Mouse (Mus musculus): ENCODE measurements around the gene St5. TPM values are rescaled to one million over a fixed set of nuclear protein-coding genes. Genes with fewer than 3 reads are reported as not detected.

St5 gene
- total RNA-seq, 2 experiments from 2014 or later = 2.0 to 4.0 TPM

GRCm38 (mm10) chr7:109702721-109703120 is 684 bp downstream of the St5 start:
- ATAC-seq (replicated peaks; ENCODE audit: poor library complexity) = no peak

- no peak for ATAC-seq (replicated peaks; ENCODE audit: poor library complexity)
These were observed 3.2 kb downstream of the St5 start for GRCm38 (mm10) chr7:109700213-109700612.

DNA sequence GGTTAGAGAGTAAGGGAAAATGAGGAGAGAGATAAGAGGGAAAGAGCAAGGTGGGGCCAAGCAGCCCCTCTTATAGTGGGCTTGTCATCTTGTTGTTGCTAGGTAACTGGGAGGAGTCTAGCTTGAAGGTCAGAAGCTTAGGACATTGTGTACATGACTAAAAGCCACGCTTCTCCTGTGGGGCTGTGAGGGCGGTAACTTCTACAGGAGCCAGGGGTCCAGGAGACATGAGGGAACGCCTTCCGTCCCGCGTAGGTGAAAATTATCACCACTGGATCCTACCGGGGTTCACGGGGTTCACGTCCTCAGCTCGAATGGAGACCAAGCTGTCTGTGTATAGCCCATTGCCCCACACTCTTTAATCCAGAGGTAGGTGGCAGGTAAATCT is 8.1 kb downstream of the St5 start:
- no peak for ATAC-seq (replicated peaks; ENCODE audit: poor library complexity)

GRCm38 (mm10) chr7:109694576-109695338 is 8.6 kb downstream of the St5 start:
- no peak for ATAC-seq (replicated peaks; ENCODE audit: poor library complexity)

DNA sequence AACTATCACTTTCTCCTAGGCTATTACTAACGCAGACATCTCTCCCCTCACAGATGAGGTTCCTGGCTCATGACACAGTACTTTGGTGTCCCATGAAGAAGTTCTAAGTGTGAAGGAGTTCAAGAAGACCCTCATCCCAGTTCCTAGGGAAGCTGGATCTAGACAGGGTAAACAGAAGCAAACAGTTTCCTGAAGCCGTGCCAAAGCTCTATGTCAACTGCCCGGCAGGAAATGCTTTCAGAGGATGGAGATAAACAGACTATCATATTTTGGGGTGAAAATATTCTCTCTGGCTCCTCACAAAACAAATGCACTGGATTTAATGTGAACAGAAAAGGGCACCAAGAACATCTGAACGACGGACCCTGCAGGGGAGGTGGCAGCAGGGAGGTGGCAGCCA is 12.4 kb downstream of the St5 start:
- no peak for ATAC-seq (replicated peaks; ENCODE audit: poor library complexity)

- 0 out of 2 replicates have a peak, but pooled peaks have one; percentile 29 for ATAC-seq (replicated peaks; ENCODE audit: poor library complexity)
These were observed 13.3 kb downstream of the St5 start for GRCm38 (mm10) chr7:109690101-109690500.

DNA sequence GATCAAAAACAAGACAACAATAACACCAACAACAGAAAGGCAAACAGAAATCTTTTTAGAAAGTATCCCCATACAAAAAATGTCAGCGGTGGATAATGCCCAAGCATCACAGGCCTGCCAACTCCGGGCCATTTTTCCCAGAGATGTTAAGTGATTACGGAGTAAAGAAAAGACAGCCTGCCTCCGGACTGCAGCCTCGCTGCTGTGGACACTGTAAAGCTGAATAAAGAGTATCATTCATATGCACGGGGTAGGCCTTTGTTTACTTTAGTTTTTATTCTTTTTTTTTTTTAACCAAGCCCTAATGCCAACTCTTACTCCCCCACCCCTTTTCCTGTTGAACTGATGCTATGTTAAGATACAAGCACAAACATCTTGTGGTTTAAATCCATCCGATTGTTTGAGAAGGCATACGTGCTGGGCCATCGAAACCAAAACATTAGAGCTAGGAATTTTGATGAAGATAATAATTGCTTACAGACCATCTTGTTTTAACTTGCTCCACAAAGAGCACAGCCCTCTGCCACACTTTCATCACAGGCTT is 16.7 kb downstream of the St5 start:
- ATAC-seq (replicated peaks; ENCODE audit: poor library complexity) = no peak

GRCm38 (mm10) chr7:109680879-109681278 is 22.5 kb downstream of the St5 start:
- ATAC-seq (replicated peaks; ENCODE audit: poor library complexity) = no peak

GRCm38 (mm10) chr7:109680284-109680683 is 23.1 kb downstream of the St5 start:
- no peak for ATAC-seq (replicated peaks; ENCODE audit: poor library complexity)

DNA sequence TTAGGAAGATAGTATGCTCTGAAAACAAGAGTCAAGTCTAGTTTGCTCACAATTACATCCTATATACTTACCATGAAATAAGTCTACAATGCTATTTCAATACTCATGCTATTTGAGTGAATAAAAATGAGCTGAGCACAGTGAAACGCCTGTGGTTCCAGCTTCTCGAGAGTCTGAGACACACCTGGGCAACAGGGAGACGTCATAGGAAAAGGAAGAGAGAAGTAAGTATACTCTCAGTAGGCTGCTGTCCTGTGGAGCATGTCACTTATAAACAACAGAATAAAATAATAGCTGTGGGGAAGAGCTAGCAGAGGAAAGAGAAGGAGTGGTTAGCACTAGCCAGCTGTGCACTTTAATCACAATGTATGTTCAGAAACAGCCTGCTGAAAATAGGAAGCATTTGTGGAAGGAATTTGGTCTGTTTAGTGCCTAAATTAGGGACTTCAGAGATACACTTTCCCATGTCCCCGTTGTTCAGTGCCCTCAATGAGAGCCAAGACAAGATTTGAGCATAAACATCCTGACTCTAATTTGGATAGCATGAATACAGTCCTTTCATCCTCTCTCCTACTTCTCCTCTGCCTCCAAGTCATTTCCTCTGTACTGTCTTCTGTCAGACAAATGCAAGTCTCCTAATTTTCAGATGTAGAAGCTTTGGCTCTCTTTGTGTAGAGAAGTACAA is 28.3 kb downstream of the St5 start:
- no peak for ATAC-seq (replicated peaks; ENCODE audit: poor library complexity)

- peak; percentile 70 for ATAC-seq (replicated peaks; ENCODE audit: poor library complexity)
These were observed 31.6 kb downstream of the St5 start for GRCm38 (mm10) chr7:109671581-109672471.

GRCm38 (mm10) chr7:109669426-109670170 is 33.8 kb downstream of the St5 start:
- no peak for ATAC-seq (replicated peaks; ENCODE audit: poor library complexity)

DNA sequence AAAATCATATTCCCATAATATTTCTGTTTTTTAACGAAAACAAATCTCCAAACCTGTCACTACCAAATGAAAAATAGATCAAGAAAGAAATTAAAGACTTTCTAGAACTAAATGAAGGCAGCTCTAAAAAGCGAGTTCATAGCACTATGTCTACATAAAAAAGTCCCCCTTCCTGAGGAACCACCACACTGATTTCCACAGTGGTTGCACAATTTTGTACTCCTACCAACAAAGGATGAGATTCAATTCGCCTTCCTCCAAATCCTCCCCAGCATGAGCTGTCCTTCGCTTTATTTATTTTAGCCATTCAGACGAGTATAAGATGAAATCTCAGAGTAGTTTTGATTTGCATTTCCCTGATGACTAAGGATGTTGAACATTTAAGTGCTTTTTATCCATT is 36.7 kb downstream of the St5 start:
- ATAC-seq (replicated peaks; ENCODE audit: poor library complexity) = no peak

- no peak for ATAC-seq (replicated peaks; ENCODE audit: poor library complexity)
These were observed 40.8 kb downstream of the St5 start for GRCm38 (mm10) chr7:109662626-109663025.

GRCm38 (mm10) chr7:109659278-109659677 is 44.1 kb downstream of the St5 start:
- ATAC-seq (replicated peaks; ENCODE audit: poor library complexity) = no peak

DNA sequence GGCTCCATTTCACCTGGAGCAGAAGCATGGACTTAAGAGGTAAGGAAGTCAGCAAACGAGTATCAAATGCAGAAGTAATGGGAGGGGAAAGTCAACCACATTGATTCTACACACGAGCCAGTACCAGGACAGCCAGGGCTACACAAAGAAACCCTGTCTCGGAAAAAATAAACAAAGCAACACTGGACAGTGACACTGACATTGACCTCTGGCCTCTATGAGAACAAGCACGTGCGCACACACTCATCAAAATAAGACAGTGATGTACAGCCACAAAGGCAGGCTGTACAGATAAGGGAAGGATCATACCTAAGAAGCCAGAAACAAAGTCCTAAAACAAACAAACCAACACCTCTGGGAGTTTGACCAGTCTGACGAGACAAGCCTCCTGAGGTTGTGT is 45.5 kb downstream of the St5 start:
- ATAC-seq (replicated peaks; ENCODE audit: poor library complexity) = no peak

- ATAC-seq (replicated peaks; ENCODE audit: poor library complexity) = no peak
These were observed 48.5 kb downstream of the St5 start for GRCm38 (mm10) chr7:109654871-109655270.

DNA sequence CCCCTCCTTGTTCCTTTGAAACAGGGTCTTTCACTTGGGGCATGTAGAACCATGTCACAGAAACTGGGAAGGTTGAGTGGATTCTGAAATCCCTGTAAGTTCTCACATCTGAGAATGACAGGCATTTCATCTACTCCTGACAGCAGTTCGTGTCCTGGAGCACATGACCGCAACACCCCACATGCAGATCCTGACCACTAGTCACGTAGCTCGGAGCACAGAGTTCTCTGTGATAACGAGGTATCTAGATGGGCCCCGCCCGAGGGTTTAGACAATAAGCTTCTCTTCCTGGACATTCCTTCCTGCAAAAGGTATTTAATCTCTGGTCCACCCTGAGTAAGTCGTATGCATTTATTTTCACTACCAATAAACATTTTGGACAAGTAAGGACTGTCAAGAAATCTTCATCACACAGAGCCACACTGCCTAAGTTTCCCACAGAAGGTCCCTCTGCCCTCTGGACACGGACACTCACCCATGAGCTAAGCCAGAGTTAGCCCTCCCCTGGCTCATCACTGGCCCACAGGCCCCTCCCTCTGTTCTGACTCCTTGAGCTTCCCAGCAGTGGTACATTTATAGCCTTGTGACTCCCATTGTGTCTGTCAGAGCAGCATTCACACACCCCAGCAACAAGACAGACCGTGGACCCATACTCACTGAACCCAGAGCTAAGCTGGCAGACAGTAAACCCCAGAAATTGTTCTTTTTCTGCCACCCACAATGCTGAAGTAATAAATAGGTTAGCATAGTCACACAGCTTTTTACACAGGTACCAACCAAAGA is 54.4 kb downstream of the St5 start:
- ATAC-seq (replicated peaks; ENCODE audit: poor library complexity) = no peak

GRCm38 (mm10) chr7:109646574-109646973 is 56.8 kb downstream of the St5 start:
- ATAC-seq (replicated peaks; ENCODE audit: poor library complexity) = peak; percentile 48; the same call in 1 of the 2 replicates

All from megakaryocyte progenitor cell, adult 5-6 weeks (primary cell).